Mouse (Mus musculus) G1E-ER4 (cell line): ENCODE data around the gene Acsf2. TPM values are rescaled to one million over a fixed set of nuclear protein-coding genes. Genes with fewer than 3 reads are reported as not detected.

Source experiments
- GATA1 ChIP-seq: IDR thresholded peaks from one replicate; pipeline ENCODE4 v1.8.0; 2012; ENCODE audit warnings: low read length, inconsistent platforms
- polyA plus RNA-seq: library from polyadenylated mRNA; stranded (reverse); fragments of >175 nt; gene quantifications from 2 replicates; pipeline ENCODE4 v1.2.3, GENCODE M21; 2012

The Acsf2 gene
- polyA plus RNA-seq, 1 experiment, result 0.08 TPM

- no peak for TF ChIP-seq GATA1
Observed at GRCm38 (mm10) chr11:94614603-94615002, 12.9 kb upstream of the Acsf2 start.

GRCm38 (mm10) chr11:94610744-94611740 is 9.4 kb upstream of the Acsf2 start:
- TF ChIP-seq GATA1, result no peak

- no peak for TF ChIP-seq GATA1
Observed at GRCm38 (mm10) chr11:94602356-94602955, 785 bp upstream of the Acsf2 start.

GRCm38 (mm10) chr11:94600447-94600846 is 1.2 kb downstream of the Acsf2 start:
- no peak for TF ChIP-seq GATA1

GRCm38 (mm10) chr11:94598437-94599120 is 3.1 kb downstream of the Acsf2 start:
- TF ChIP-seq GATA1, result no peak

GRCm38 (mm10) chr11:94597319-94597718 is 4.4 kb downstream of the Acsf2 start:
- no peak for TF ChIP-seq GATA1

GRCm38 (mm10) chr11:94596311-94596852 is 5.3 kb downstream of the Acsf2 start:
- TF ChIP-seq GATA1, result no peak

GRCm38 (mm10) chr11:94587511-94587910 is 14.2 kb downstream of the Acsf2 start:
- TF ChIP-seq GATA1, result no peak

- no peak for TF ChIP-seq GATA1
Observed at GRCm38 (mm10) chr11:94585091-94585490, 16.6 kb downstream of the Acsf2 start.

GRCm38 (mm10) chr11:94580111-94580740 is 21.4 kb downstream of the Acsf2 start:
- TF ChIP-seq GATA1, result no peak

GRCm38 (mm10) chr11:94576361-94576760 is 25.3 kb downstream of the Acsf2 start:
- TF ChIP-seq GATA1, result no peak

- no peak for TF ChIP-seq GATA1
Observed at GRCm38 (mm10) chr11:94575036-94575435, 26.6 kb downstream of the Acsf2 start.

- no peak for TF ChIP-seq GATA1
Observed at GRCm38 (mm10) chr11:94574560-94574959, 27.1 kb downstream of the Acsf2 start.

- TF ChIP-seq GATA1, result no peak
Observed at GRCm38 (mm10) chr11:94571850-94572249, 29.8 kb downstream of the Acsf2 start.

- TF ChIP-seq GATA1, result no peak
Observed at GRCm38 (mm10) chr11:94570612-94571011, 31.1 kb downstream of the Acsf2 start.
